Mouse (Mus musculus) kidney, adult 2 months (tissue): ENCODE results near the gene P2rx3. TPM values are rescaled to one million over a fixed set of nuclear protein-coding genes. Genes with fewer than 3 reads are reported as not detected.

Experiments
- DNase-seq: peaks from one replicate; pipeline ENCODE4 v3.0.0; 2021
- H3K27ac ChIP-seq: fragments of 200-500 bp; 2 replicates; pipeline ENCODE4 v1.5.1; 2012; ENCODE audit warnings: low read depth, low read length, control low read depth, inconsistent platforms; ENCODE audit not compliant: insufficient read depth
- H3K27me3 ChIP-seq: fragments of 200-500 bp; replicated peaks from 2 replicates; pipeline ENCODE4 v1.6.1; 2012; ENCODE audit warnings: mild to moderate bottlenecking, moderate library complexity, low read length, inconsistent platforms; ENCODE audit not compliant: control insufficient read depth, insufficient read depth
- H3K36me3 ChIP-seq: fragments of 200-500 bp; 2 replicates; pipeline ENCODE4 v1.6.1; 2012; ENCODE audit warnings: mild to moderate bottlenecking, moderate library complexity, low read length, inconsistent platforms; ENCODE audit not compliant: control insufficient read depth, insufficient read depth
- H3K4me1 ChIP-seq: fragments of 200-500 bp; 2 replicates; pipeline ENCODE4 v1.6.1; 2011; ENCODE audit warnings: low read length; ENCODE audit not compliant: control insufficient read depth, insufficient read depth
- H3K4me3 ChIP-seq: fragments of 200-500 bp; 2 replicates; pipeline ENCODE4 v1.5.1; 2011; ENCODE audit warnings: mild to moderate bottlenecking, low read depth, low read length, control low read depth; ENCODE audit not compliant: insufficient read depth
- CTCF ChIP-seq: fragments of 200-500 bp; conservative IDR thresholded peaks from 2 replicates; pipeline ENCODE4 v1.5.1; 2011; ENCODE audit warnings: low read depth, mild to moderate bottlenecking, control low read depth, low read length, moderate library complexity, mixed read lengths; ENCODE audit not compliant: insufficient read depth, insufficient read length
- POLR2A ChIP-seq: fragments of 200-500 bp; IDR thresholded peaks from one replicate; pipeline ENCODE4 v1.6.1; 2011; ENCODE audit warnings: low read depth, low read length, control low read depth
- WGBS: fragments of 180-500 bp; shearing (Covaris S2); methylation state at CpG from one replicate; pipeline ENCODE4 v1.1.7; 2018; 5-methylcytosine and 5-hydroxymethylcytosine counted together
- polyA plus RNA-seq: library from polyadenylated mRNA; depleted of rRNA; stranded (reverse); fragments of >200 nt; gene quantifications from 2 replicates; pipeline ENCODE4 v1.2.3, GENCODE M21; 2012

Gene P2rx3
- polyA plus RNA-seq, 1 experiment = 0.80 TPM

- no peak for DNase-seq
- H3K4me1 ChIP-seq = no peaks in the 10 kb centered on the region
- TF ChIP-seq CTCF = no peak
- no peak for TF ChIP-seq POLR2A
- no peaks in the 10 kb centered on the region for H3K36me3 ChIP-seq
- no peaks in the 10 kb centered on the region for H3K27me3 ChIP-seq
- 68% methylated on average over 5 of the region's 5 CpGs for WGBS
- H3K4me3 ChIP-seq = no peak overlapping the region
- no peak overlapping the region for H3K27ac ChIP-seq
These were observed 10.0 kb downstream of the P2rx3 start for GRCm38 (mm10) chr2:85027281-85027680.

GRCm38 (mm10) chr2:85026178-85026577, 11.1 kb downstream of the P2rx3 start:
- Histone ChIP-seq H3K27me3 (no peaks in the 10 kb centered on the region), H3K4me3 (no peak overlapping the region), H3K4me1 (no peaks in the 10 kb centered on the region), H3K27ac (no peak overlapping the region), H3K36me3 (no peaks in the 10 kb centered on the region)
- no peak for DNase-seq
- TF ChIP-seq CTCF (no peak), POLR2A (no peak)
- 75% methylated on average over 3 of the region's 3 CpGs for WGBS

GRCm38 (mm10) chr2:85022043-85022442, 15.2 kb downstream of the P2rx3 start:
- peak; percentile 48 for DNase-seq
- H3K4me1 ChIP-seq = no peaks in the 10 kb centered on the region
- no peaks in the 10 kb centered on the region for H3K27me3 ChIP-seq
- peak; percentile 88 for TF ChIP-seq CTCF
- no peak for TF ChIP-seq POLR2A
- WGBS = 23% methylated on average over 4 of the region's 4 CpGs
- no peaks in the 10 kb centered on the region for H3K36me3 ChIP-seq
- no peak overlapping the region for H3K27ac ChIP-seq
- H3K4me3 ChIP-seq = no peak overlapping the region

DNA sequence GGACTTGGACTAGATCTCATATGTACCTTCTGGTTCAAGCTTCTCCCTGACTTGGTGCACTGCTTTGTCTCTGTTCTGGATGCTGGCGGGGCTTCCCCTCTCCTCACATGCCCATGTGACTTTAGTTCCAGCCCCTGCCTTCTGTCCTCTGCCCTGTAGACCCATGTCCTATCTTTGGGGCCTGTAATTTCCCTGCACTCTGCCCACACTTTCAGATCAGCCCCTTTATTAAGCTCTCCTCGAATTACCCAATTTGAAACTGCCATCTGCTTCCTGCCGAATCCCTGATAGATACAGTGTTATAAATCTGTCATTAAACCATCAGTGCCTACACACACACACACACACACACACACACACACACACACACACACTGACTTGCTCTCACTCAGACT, 22.7 kb downstream of the P2rx3 start:
- H3K36me3 ChIP-seq = no peaks in the 10 kb centered on the region
- no peaks in the 10 kb centered on the region for H3K27me3 ChIP-seq
- H3K4me1 ChIP-seq = no peaks in the 10 kb centered on the region
- no peak overlapping the region for H3K4me3 ChIP-seq
- TF ChIP-seq POLR2A (no peak), CTCF (no peak)
- H3K27ac ChIP-seq = no peak overlapping the region
- 41% methylated on average over 3 of the region's 3 CpGs for WGBS
- DNase-seq = no peak

DNA sequence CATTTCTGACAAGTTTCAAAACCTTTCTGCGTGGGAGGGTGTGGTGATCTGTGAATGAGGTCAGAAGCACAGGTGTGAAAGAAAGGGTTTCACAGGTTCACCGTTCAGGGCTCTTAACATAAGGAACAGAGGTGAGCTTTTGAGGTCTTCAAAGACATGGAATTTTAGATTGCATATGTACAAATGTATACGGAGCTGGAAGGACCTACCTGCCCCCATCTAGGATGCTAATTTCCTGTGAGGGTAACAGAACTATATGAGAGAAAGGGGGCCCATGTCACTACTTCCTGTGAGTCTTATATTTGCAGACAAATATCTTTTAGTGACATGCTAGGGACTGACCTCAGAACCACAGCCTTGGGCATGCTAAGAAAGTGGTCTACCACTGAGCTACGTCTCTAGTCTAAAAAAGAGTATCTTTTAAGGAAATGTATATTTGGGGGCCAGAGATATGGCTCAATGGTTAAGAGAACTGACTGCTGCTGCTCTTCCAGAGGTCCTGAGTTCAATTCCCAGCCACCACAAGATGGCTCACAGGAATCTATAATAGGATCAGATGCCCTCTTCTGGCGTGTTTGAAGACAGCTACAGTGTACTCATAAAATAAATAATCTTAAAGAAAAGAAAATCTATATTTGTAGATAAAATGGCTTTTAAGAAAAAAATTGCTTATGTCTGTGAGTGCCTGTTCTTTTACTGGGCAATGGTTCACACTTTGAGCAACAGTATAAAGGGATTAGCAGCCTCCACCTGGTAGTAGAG, 23.3 kb downstream of the P2rx3 start:
- Histone ChIP-seq H3K36me3 (no peaks in the 10 kb centered on the region), H3K27me3 (no peaks in the 10 kb centered on the region), H3K27ac (no peak overlapping the region), H3K4me1 (no peaks in the 10 kb centered on the region), H3K4me3 (no peak overlapping the region)
- DNase-seq = no peak
- no peak for TF ChIP-seq POLR2A
- no peak for TF ChIP-seq CTCF
- 73% methylated on average over 5 of the region's 5 CpGs for WGBS

- no peaks in the 10 kb centered on the region for H3K27me3 ChIP-seq
- H3K4me1 ChIP-seq = no peaks in the 10 kb centered on the region
- TF ChIP-seq POLR2A = no peak
- no peak for TF ChIP-seq CTCF
- DNase-seq = no peak
- H3K36me3 ChIP-seq = no peaks in the 10 kb centered on the region
- no peak overlapping the region for H3K27ac ChIP-seq
- no peak overlapping the region for H3K4me3 ChIP-seq
- 90% methylated on average over 14 of the region's 14 CpGs for WGBS
These were observed 24.6 kb downstream of the P2rx3 start for GRCm38 (mm10) chr2:85012679-85013078.

GRCm38 (mm10) chr2:85011906-85012604, 25.2 kb downstream of the P2rx3 start:
- TF ChIP-seq CTCF = no peak
- DNase-seq = peak; percentile 20
- Histone ChIP-seq H3K4me1 (no peaks in the 10 kb centered on the region), H3K27me3 (no peaks in the 10 kb centered on the region), H3K4me3 (no peak overlapping the region), H3K27ac (no peak overlapping the region), H3K36me3 (no peaks in the 10 kb centered on the region)
- 55% methylated on average over 9 of the region's 9 CpGs for WGBS
